Mouse (Mus musculus): ENCODE results near the gene Rragc. TPM values are rescaled to one million over a fixed set of nuclear protein-coding genes. Genes with fewer than 3 reads are reported as not detected.

Gene Rragc
- polyA plus RNA-seq, 3 experiments from 2014 or later: 6.8 to 9.8 (median 7.8) TPM

GRCm38 (mm10) chr4:123956703-123957491, 39.7 kb downstream of the Rragc start:
- ATAC-seq: no peak

- ATAC-seq: no peak
Observed at GRCm38 (mm10) chr4:123957492-123957808, 40.2 kb downstream of the Rragc start.

- ATAC-seq: no peak
Observed at GRCm38 (mm10) chr4:123957891-123958290, 40.6 kb downstream of the Rragc start.

GRCm38 (mm10) chr4:123960955-123961354, 43.7 kb downstream of the Rragc start:
- no peak for ATAC-seq

- no peak for ATAC-seq
Observed at GRCm38 (mm10) chr4:123962721-123963120, 45.5 kb downstream of the Rragc start.

- ATAC-seq: no peak
Observed at GRCm38 (mm10) chr4:123968663-123969321, 51.5 kb downstream of the Rragc start.

- no peak for ATAC-seq
Observed at GRCm38 (mm10) chr4:123969458-123969857, 52.2 kb downstream of the Rragc start.

GRCm38 (mm10) chr4:123971059-123971458, 53.8 kb downstream of the Rragc start:
- ATAC-seq: no peak

- no peak for ATAC-seq
Observed at GRCm38 (mm10) chr4:123972423-123973049, 55.3 kb downstream of the Rragc start.

- no peak for ATAC-seq
Observed at GRCm38 (mm10) chr4:123982105-123982504, 64.9 kb downstream of the Rragc start.

Other genes starting within 250 kb of the Rragc start
- 100 to 1,000 TPM in 2 of 3 experiments, 10 to 100 TPM in 1; 87.3 to 165 (median 153) TPM for gene Macf1, start 233.1 kb upstream of the Rragc start, polyA plus RNA-seq (2017; shearing (Covaris generic))
- 100 to 1,000 TPM; 125 to 184 (median 133) TPM for gene Ndufs5, start 199.2 kb upstream of the Rragc start, polyA plus RNA-seq (2017; shearing (Covaris generic))
- 10 to 100 TPM; 10.8 to 20.6 (median 12.6) TPM for gene Akirin1, start 167.1 kb upstream of the Rragc start, polyA plus RNA-seq (2017; shearing (Covaris generic))
- under 1 TPM in 1 of 3 experiments, not detected in 2; 0.51 TPM for gene Rhbdl2, start 129.6 kb upstream of the Rragc start, polyA plus RNA-seq (2017; shearing (Covaris generic))
- not detected for gene 4933427I04Rik, start 57.8 kb upstream of the Rragc start, polyA plus RNA-seq (2017; shearing (Covaris generic))
- gene Mycbp, start 12.6 kb upstream of the Rragc start, polyA plus RNA-seq (2017; shearing (Covaris generic)): 10 to 100 TPM in 2 of 3 experiments, 1 to 10 TPM in 1; 9.4 to 37.5 (median 17.5) TPM
- not detected for gene 4930535I16Rik, start 576 bp downstream of the Rragc start, polyA plus RNA-seq (2017; shearing (Covaris generic))

Data from inflammation-experienced regulatory T-cells, adult 6 months (primary cell).